Mouse (Mus musculus) urinary bladder, adult 18-20 months (tissue): Measurements from ENCODE around the gene Six3.

Source experiments
- DNase-seq, 2 experiments: peaks; one replicate each; pipeline ENCODE4 v3.0.0; 2022; ENCODE audit warnings: low spot score in 2 of 2, mixed read lengths in 2 of 2

The Six3 gene

GRCm38 (mm10) chr17:85613266-85613860 lies at the start of gene Six3:
Gene Six3 (plus strand): TSS chr17:85613608.
- no peak for DNase-seq

- DNase-seq: no peak
These were observed 49.3 kb upstream of the Six3 start for GRCm38 (mm10) chr17:85564107-85564506.

- no peak for DNase-seq
These were observed 39.4 kb upstream of the Six3 start for GRCm38 (mm10) chr17:85574023-85574422.

GRCm38 (mm10) chr17:85578290-85578689 lies 35.1 kb upstream of the Six3 start:
- no peak for DNase-seq

GRCm38 (mm10) chr17:85579350-85579749 lies 34.1 kb upstream of the Six3 start:
- DNase-seq: no peak

- no peak for DNase-seq
These were observed 33.2 kb upstream of the Six3 start for GRCm38 (mm10) chr17:85580221-85580620.

GRCm38 (mm10) chr17:85584170-85584569 lies 29.2 kb upstream of the Six3 start:
- no peak for DNase-seq

GRCm38 (mm10) chr17:85584573-85584972 lies 28.8 kb upstream of the Six3 start:
- DNase-seq: no peak

- no peak for DNase-seq
These were observed 27.6 kb upstream of the Six3 start for GRCm38 (mm10) chr17:85585779-85586178.

- no peak for DNase-seq
These were observed 21.4 kb upstream of the Six3 start for GRCm38 (mm10) chr17:85591976-85592375.

- no peak for DNase-seq
These were observed 17.6 kb upstream of the Six3 start for GRCm38 (mm10) chr17:85595853-85596252.

GRCm38 (mm10) chr17:85596341-85596890 lies 17.0 kb upstream of the Six3 start:
- DNase-seq: no peak

- no peak for DNase-seq
These were observed 13.9 kb upstream of the Six3 start for GRCm38 (mm10) chr17:85599520-85599919.

GRCm38 (mm10) chr17:85606463-85606862 lies 6.9 kb upstream of the Six3 start:
- DNase-seq: no peak

- no peak for DNase-seq
These were observed 5.6 kb upstream of the Six3 start for GRCm38 (mm10) chr17:85607556-85608365.

- DNase-seq: no peak
These were observed 4.9 kb upstream of the Six3 start for GRCm38 (mm10) chr17:85608366-85609093.

GRCm38 (mm10) chr17:85609094-85609425 lies 4.3 kb upstream of the Six3 start:
- no peak for DNase-seq

GRCm38 (mm10) chr17:85609621-85610392 lies 3.6 kb upstream of the Six3 start:
- DNase-seq: no peak

- DNase-seq: no peak
These were observed 2.9 kb upstream of the Six3 start for GRCm38 (mm10) chr17:85610393-85611115.

- DNase-seq: no peak
These were observed 1.6 kb upstream of the Six3 start for GRCm38 (mm10) chr17:85611521-85612515.
